Mouse (Mus musculus): ENCODE data around the gene Chd1l.
A peak's percentile ranks its signal among the peaks of the same experiment; 100 is the strongest.

Gene Chd1l

GRCm38 (mm10) chr3:97609845-97610410, at the start of gene Chd1l:
Gene Chd1l (minus strand): TSS chr3:97610203.
- DNase-seq, result peak; percentile 86

- no peak for DNase-seq
These were observed 49.7 kb upstream of the Chd1l start for GRCm38 (mm10) chr3:97659746-97660145.

- DNase-seq, result no peak
These were observed 48.6 kb upstream of the Chd1l start for GRCm38 (mm10) chr3:97658426-97659193.

GRCm38 (mm10) chr3:97657655-97658411, 47.8 kb upstream of the Chd1l start, which contains the start of gene Prkab2:
Gene Prkab2 (plus strand): TSS chr3:97658193.
- DNase-seq, result peak; percentile 98

- DNase-seq, result no peak
These were observed 44.9 kb upstream of the Chd1l start for GRCm38 (mm10) chr3:97654901-97655300.

- DNase-seq, result no peak
These were observed 43.8 kb upstream of the Chd1l start for GRCm38 (mm10) chr3:97653781-97654180.

GRCm38 (mm10) chr3:97651604-97652003, 41.6 kb upstream of the Chd1l start:
- no peak for DNase-seq

GRCm38 (mm10) chr3:97649469-97649868, 39.5 kb upstream of the Chd1l start:
- no peak for DNase-seq

- no peak for DNase-seq
These were observed 39.0 kb upstream of the Chd1l start for GRCm38 (mm10) chr3:97649022-97649421.

- DNase-seq, result no peak
These were observed 38.5 kb upstream of the Chd1l start for GRCm38 (mm10) chr3:97648518-97648917.

GRCm38 (mm10) chr3:97642001-97642400, 32.0 kb upstream of the Chd1l start:
- DNase-seq, result no peak

- no peak for DNase-seq
These were observed 31.4 kb upstream of the Chd1l start for GRCm38 (mm10) chr3:97641396-97641795.

GRCm38 (mm10) chr3:97634288-97634761, 24.3 kb upstream of the Chd1l start:
- DNase-seq, result no peak

- DNase-seq, result no peak
These were observed 23.5 kb upstream of the Chd1l start for GRCm38 (mm10) chr3:97633456-97633855.

GRCm38 (mm10) chr3:97631258-97631860, 21.4 kb upstream of the Chd1l start:
- DNase-seq, result no peak

GRCm38 (mm10) chr3:97630746-97631145, 20.7 kb upstream of the Chd1l start:
- no peak for DNase-seq

- no peak for DNase-seq
These were observed 19.9 kb upstream of the Chd1l start for GRCm38 (mm10) chr3:97629941-97630340.

GRCm38 (mm10) chr3:97628391-97629001, 18.5 kb upstream of the Chd1l start, which contains the start of gene Fmo5:
Gene Fmo5 (plus strand): TSS chr3:97628804.
- DNase-seq, result no peak

GRCm38 (mm10) chr3:97627893-97628292, 17.9 kb upstream of the Chd1l start:
- no peak for DNase-seq

GRCm38 (mm10) chr3:97624611-97625010, 14.6 kb upstream of the Chd1l start:
- DNase-seq, result no peak

- no peak for DNase-seq
These were observed 10.7 kb upstream of the Chd1l start for GRCm38 (mm10) chr3:97620657-97621056.

- DNase-seq, result no peak
These were observed 7.9 kb upstream of the Chd1l start for GRCm38 (mm10) chr3:97617899-97618298.
